Mouse (Mus musculus) heart, postnatal 14 days (tissue): ENCODE results near the gene Vmn1r52. TPM values are rescaled to one million over a fixed set of nuclear protein-coding genes. Genes with fewer than 3 reads are reported as not detected.
"Not testable (repeated sequence)": the region's sequence is repeated elsewhere in the genome, so short reads cannot be mapped to it uniquely, and the experiment has no call there.

ENCODE experiments used
- DNase-seq, 2 experiments: peaks; one replicate each; pipeline ENCODE4 v3.0.0; 2021 to 2022
- intact Hi-C: fragments of 180-260 bp; cut with DNase I; formaldehyde crosslinking; loops from one replicate; pipeline ENCODE4 v1.15.1; 2025
- long read RNA-seq, 2 experiments: library from polyadenylated mRNA; stranded (forward); transcript quantifications; one replicate each; pipeline ENCODE4 v2.0.0; 2021
- total RNA-seq, 2 experiments: library from RNA; stranded (reverse); gene quantifications; 2 replicates each; pipeline ENCODE4 v1.2.3; 2021

Vmn1r52 gene
- total RNA-seq: not detected
- long read RNA-seq, experiment 1: 0 reads
- long read RNA-seq, experiment 2: 0 reads

- DNase-seq: no peak
- intact Hi-C loops: no loop called here
Measured at GRCm38 (mm10) chr6:90174508-90174907, at the start of gene Vmn1r52. Gene Vmn1r52, plus strand, starts transcription at chr6:90174808.

DNA sequence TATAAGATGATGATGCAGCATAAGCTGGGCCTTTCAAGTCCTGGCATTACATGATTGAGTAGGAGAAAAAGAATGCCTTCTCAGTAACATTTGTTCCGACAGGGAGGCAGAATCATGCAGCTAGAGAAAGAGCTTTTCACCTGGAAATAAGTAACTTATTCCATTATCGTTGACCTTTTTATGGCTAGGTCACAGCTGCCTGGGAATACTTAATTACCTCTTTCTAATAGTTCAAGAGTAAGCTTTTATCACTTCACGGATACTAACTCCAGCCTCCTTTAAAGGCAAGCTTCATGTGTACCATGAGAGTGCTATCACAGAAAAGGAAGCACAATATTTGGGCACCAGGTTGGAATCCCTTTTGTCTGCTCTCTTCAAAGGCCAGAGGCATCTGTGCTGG is 14.5 kb upstream of the Vmn1r52 start:
- intact Hi-C loops: no loop called here
- no peak for DNase-seq

DNA sequence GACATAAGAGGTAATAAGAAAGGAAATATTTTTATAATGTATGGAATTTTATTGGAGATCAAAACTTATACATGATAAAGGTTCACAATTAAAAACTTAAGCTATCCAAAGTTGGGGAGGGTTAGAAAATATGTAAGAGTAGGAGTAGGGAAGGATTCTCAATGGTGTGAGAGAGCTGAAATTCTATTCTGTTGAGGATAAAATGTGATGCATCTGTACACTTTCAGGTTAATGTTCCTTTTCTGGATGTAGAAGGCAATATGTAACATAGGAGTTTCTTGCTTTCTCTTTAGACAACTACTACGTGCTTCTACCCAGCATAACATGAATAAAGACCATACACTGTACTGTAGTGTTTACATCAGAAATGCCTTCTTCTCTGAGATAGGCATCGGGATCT is 27.9 kb downstream of the Vmn1r52 start, which contains the start of gene V1ra8:
Gene V1ra8, plus strand, starts transcription at position 301 of the 400 bp plus-strand sequence.
- intact Hi-C loops, DNase-seq: not testable (repeated sequence)

DNA sequence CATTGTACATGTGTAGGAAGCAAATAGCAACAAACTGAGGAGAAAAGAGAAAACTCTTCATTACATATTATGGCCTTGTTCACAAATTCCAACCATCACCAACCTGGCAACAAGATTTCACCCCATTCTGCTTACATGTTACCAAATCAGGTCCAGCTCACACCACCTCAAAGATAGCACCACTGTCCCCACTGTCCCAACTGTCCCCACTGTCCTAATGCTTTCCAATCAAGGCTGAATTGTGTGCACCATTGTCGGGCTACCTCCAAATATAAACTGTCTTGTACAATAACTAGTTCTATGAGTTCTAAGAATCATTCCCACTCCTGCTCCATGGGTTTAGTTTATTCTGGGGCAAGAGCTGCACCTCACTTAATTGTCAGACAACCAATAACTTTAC is 49.7 kb downstream of the Vmn1r52 start, which contains the start of gene Vmn1r53:
Gene Vmn1r53, minus strand, starts transcription at position 101 of the 400 bp plus-strand sequence.
- intact Hi-C loops: no loop called here
- DNase-seq: no peak

Other genes with a start within 250 kb of the Vmn1r52 start
- gene Vmn1r45, start 234.2 kb upstream of the Vmn1r52 start, total RNA-seq: not detected
- not detected for gene Vmn1r46, start 205.5 kb upstream of the Vmn1r52 start, total RNA-seq
- not detected for gene Vmn1r47, start 158.7 kb upstream of the Vmn1r52 start, total RNA-seq
- gene Vmn1r48, start 138.0 kb upstream of the Vmn1r52 start, total RNA-seq: not detected
- gene Vmn1r49, start 96.3 kb upstream of the Vmn1r52 start, total RNA-seq: not detected
- not detected for gene Vmn1r50, start 73.4 kb upstream of the Vmn1r52 start, total RNA-seq
- gene Vmn1r51, start 52.2 kb upstream of the Vmn1r52 start, total RNA-seq: not detected
- not detected for gene V1ra8, start 28.0 kb downstream of the Vmn1r52 start, total RNA-seq
- not detected for gene Vmn1r53, start 49.6 kb downstream of the Vmn1r52 start, total RNA-seq
- not detected for gene Vmn1r54, start 71.5 kb downstream of the Vmn1r52 start, total RNA-seq
- not detected for gene BC048671, start 126.4 kb downstream of the Vmn1r52 start, total RNA-seq
- gene Chst13, start 150.4 kb downstream of the Vmn1r52 start, total RNA-seq: under 1 TPM in 1 of 2 experiments, not detected in 1; 0.12 TPM
- not detected for gene Uroc1, start 158.5 kb downstream of the Vmn1r52 start, total RNA-seq
- gene Zxdc, start 194.7 kb downstream of the Vmn1r52 start, total RNA-seq: 10 to 100 TPM; 15.8 to 16.3 TPM